Mouse (Mus musculus): ENCODE measurements around the gene Ndufa4l2. TPM values are rescaled to one million over a fixed set of nuclear protein-coding genes. Genes with fewer than 3 reads are reported as not detected.

Ndufa4l2 gene
- polyA plus RNA-seq, 1 experiment: 10.4 TPM

DNA sequence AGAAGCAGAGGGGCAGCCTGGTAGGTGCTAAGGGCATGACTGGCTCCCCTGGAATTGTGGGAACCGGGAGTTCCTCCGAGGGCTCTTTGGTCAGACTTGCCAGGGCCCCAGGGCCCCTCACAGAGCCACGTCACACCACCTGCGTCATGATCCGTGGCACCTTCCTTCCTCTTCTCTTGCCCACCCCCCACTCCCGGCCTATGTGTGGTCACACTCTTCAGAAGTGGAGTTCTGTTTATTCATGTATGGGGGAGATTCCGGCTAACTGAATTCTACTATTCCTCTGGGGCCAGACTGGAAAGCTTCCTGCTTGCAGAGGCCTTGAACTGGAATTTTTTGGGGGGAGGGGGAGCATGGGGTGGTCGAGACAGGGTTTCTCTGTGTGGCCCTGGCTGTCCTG, 49.1 kb downstream of the Ndufa4l2 start:
- Histone ChIP-seq H3K27me3 (ENCODE audit: control insufficient read depth, insufficient read depth, low read length) (no peaks in the 10 kb centered on the region), H3K4me1 (ENCODE audit: control insufficient read depth, insufficient read depth, low read length) (peaks cover 17% of the 10 kb centered on the region), H3K27ac (ENCODE audit: insufficient read depth, low read length) (no peak overlapping the region), H3K4me3 (replicated peaks; ENCODE audit: insufficient read depth, low read depth, low read length) (no peak overlapping the region)
- no peak for DNase-seq
- TF ChIP-seq POLR2A (IDR thresholded peaks at IDR 0.05; ENCODE audit: borderline replicate concordance, insufficient read depth, low read length): no peak
- TF ChIP-seq CTCF (IDR thresholded peaks at IDR 0.05; ENCODE audit: borderline replicate concordance, insufficient read depth, low read depth, low read length): no peak
- 70% methylated on average over 8 of the region's 8 CpGs for WGBS

DNA sequence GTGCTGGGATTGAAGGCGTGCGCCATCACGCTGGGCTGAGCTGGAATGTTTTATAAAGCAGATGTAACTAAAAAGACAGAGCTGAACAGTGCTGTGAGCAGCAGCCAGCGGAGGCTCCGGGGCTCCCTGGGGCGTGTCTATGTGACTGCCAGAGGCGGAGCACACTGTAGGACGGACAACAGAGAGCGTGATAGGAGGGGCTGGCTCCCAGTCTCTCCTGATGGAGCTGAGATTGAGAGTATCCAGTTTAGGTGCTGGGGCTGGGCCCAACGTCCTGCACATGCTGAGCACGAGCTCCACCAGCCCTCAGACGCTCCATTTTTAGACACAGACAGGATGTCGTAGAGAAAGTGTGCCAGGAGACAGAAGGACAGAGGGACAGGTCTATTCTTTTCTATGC, 49.5 kb downstream of the Ndufa4l2 start:
- no peak overlapping the region for H3K4me3 ChIP-seq (replicated peaks; ENCODE audit: insufficient read depth, low read depth, low read length)
- TF ChIP-seq POLR2A (IDR thresholded peaks at IDR 0.05; ENCODE audit: borderline replicate concordance, insufficient read depth, low read length) (no peak), CTCF (IDR thresholded peaks at IDR 0.05; ENCODE audit: borderline replicate concordance, insufficient read depth, low read depth, low read length) (no peak)
- no peak for DNase-seq
- peaks cover 17% of the 10 kb centered on the region for H3K4me1 ChIP-seq (ENCODE audit: control insufficient read depth, insufficient read depth, low read length)
- H3K27me3 ChIP-seq (ENCODE audit: control insufficient read depth, insufficient read depth, low read length): no peaks in the 10 kb centered on the region
- WGBS: 22% methylated on average over 13 of the region's 13 CpGs
- H3K27ac ChIP-seq (ENCODE audit: insufficient read depth, low read length): no peak overlapping the region

Other genes with a start within 250 kb of the Ndufa4l2 start
- 322 and 328 TPM in 2 replicates for gene Dctn2, start 248.6 kb upstream of the Ndufa4l2 start, polyA plus RNA-seq (2012; rRNA removed)
- 47.8 and 51.8 TPM in 2 replicates for gene Mbd6, start 225.9 kb upstream of the Ndufa4l2 start, polyA plus RNA-seq (2012; rRNA removed)
- 81.6 and 87.4 TPM in 2 replicates for gene Mars, start 203.2 kb upstream of the Ndufa4l2 start, polyA plus RNA-seq (2012; rRNA removed)
- 0.87 and 0.97 TPM in 2 replicates for gene Arhgap9, start 193.0 kb upstream of the Ndufa4l2 start, polyA plus RNA-seq (2012; rRNA removed)
- 10.6 and 12.5 TPM in 2 replicates for gene Gli1, start 173.0 kb upstream of the Ndufa4l2 start, polyA plus RNA-seq (2012; rRNA removed)
- gene Inhbe, start 160.6 kb upstream of the Ndufa4l2 start, polyA plus RNA-seq (2012; rRNA removed): 0.03 TPM in 1 of 2 replicates, not detected in the other
- gene Inhbc, start 144.5 kb upstream of the Ndufa4l2 start, polyA plus RNA-seq (2012; rRNA removed): not detected in 2 replicates
- 137 and 145 TPM in 2 replicates for gene R3hdm2, start 134.6 kb upstream of the Ndufa4l2 start, polyA plus RNA-seq (2012; rRNA removed)
- gene Stac3, start 13.3 kb upstream of the Ndufa4l2 start, polyA plus RNA-seq (2012; rRNA removed): 8.3 TPM in 2 replicates
- gene Shmt2, start 7.5 kb downstream of the Ndufa4l2 start, polyA plus RNA-seq (2012; rRNA removed): 68.2 and 69.8 TPM in 2 replicates
- 30.3 and 33.8 TPM in 2 replicates for gene Nxph4, start 19.6 kb downstream of the Ndufa4l2 start, polyA plus RNA-seq (2012; rRNA removed)
- gene Lrp1, start 106.2 kb downstream of the Ndufa4l2 start, polyA plus RNA-seq (2012; rRNA removed): 346 and 366 TPM in 2 replicates
- 8.7 TPM in 2 replicates for gene Stat6, start 128.0 kb downstream of the Ndufa4l2 start, polyA plus RNA-seq (2012; rRNA removed)
- gene Nemp1, start 151.9 kb downstream of the Ndufa4l2 start, polyA plus RNA-seq (2012; rRNA removed): 6.7 and 9.0 TPM in 2 replicates
- 59.2 and 69.9 TPM in 2 replicates for gene Nab2, start 153.6 kb downstream of the Ndufa4l2 start, polyA plus RNA-seq (2012; rRNA removed)
- 1.2 and 1.6 TPM in 2 replicates for gene Myo1a, start 190.2 kb downstream of the Ndufa4l2 start, polyA plus RNA-seq (2012; rRNA removed)
- 1.4 and 1.5 TPM in 2 replicates for gene Tac2, start 209.5 kb downstream of the Ndufa4l2 start, polyA plus RNA-seq (2012; rRNA removed)
- gene Zbtb39, start 224.6 kb downstream of the Ndufa4l2 start, polyA plus RNA-seq (2012; rRNA removed): 5.7 and 6.6 TPM in 2 replicates
- 1.4 and 1.5 TPM in 2 replicates for gene Gpr182, start 236.8 kb downstream of the Ndufa4l2 start, polyA plus RNA-seq (2012; rRNA removed)
- gene Rdh1, start 244.8 kb downstream of the Ndufa4l2 start, polyA plus RNA-seq (2012; rRNA removed): 0.15 and 0.16 TPM in 2 replicates
- 0.05 and 0.92 TPM in 2 replicates for gene Rdh16f1, start 244.8 kb downstream of the Ndufa4l2 start, polyA plus RNA-seq (2012; rRNA removed)